Mouse (Mus musculus) stomach, embryonic 14.5 days (tissue): ENCODE data around the gene Hoxa5. TPM values are rescaled to one million over a fixed set of nuclear protein-coding genes. Genes with fewer than 3 reads are reported as not detected.

Experiments
- ATAC-seq: fragments of 200-750 bp; cut with Nextera tagmentation; 2 replicates; pipeline ENCODE4 v1.8.0; 2017; ENCODE audit warnings: low read depth, moderate TSS enrichment; ENCODE audit not compliant: insufficient number of reproducible peaks, insufficient read depth, low FRiP score
- H3K27ac ChIP-seq: fragments of 300-500 bp; sonication (generic); 2 replicates; pipeline ENCODE4 v1.5.1; 2014; ENCODE audit warnings: mild to moderate bottlenecking, low read length, moderate library complexity, mixed read lengths
- H3K27me3 ChIP-seq: fragments of 300-500 bp; sonication (generic); 2 replicates; pipeline ENCODE4 v1.6.1; 2014; ENCODE audit warnings: low read length, control low read depth, mixed read lengths; ENCODE audit not compliant: control insufficient read depth, insufficient read depth
- H3K36me3 ChIP-seq: fragments of 300-500 bp; sonication (generic); 2 replicates; pipeline ENCODE4 v1.6.1; 2014; ENCODE audit warnings: mild to moderate bottlenecking, control low read depth, low read length, moderate library complexity, mixed read lengths; ENCODE audit not compliant: control insufficient read depth, insufficient read depth
- H3K4me1 ChIP-seq: fragments of 300-500 bp; sonication (generic); 2 replicates; pipeline ENCODE4 v1.6.1; 2014; ENCODE audit warnings: low read length, control low read depth, mixed read lengths; ENCODE audit not compliant: control insufficient read depth, insufficient read depth
- H3K4me2 ChIP-seq: fragments of 300-500 bp; sonication (generic); replicated peaks from 2 replicates; pipeline ENCODE4 v1.6.1; 2014; ENCODE audit warnings: low read depth, low read length, control low read depth
- H3K4me3 ChIP-seq: fragments of 300-500 bp; sonication (generic); 2 replicates; pipeline ENCODE4 v1.5.1; 2014; ENCODE audit warnings: low read depth, low read length, control low read depth
- H3K9ac ChIP-seq: fragments of 300-500 bp; sonication (generic); replicated peaks from 2 replicates; pipeline ENCODE4 v1.6.1; 2014; ENCODE audit warnings: low read depth, mild to moderate bottlenecking, control low read depth, low read length, moderate library complexity, mixed read lengths
- H3K9me3 ChIP-seq: fragments of 300-500 bp; sonication (generic); 2 replicates; pipeline ENCODE4 v1.6.1; 2016; ENCODE audit warnings: low read depth, low read length, control low read depth; ENCODE audit not compliant: control insufficient read depth
- WGBS: fragments of 180-500 bp; shearing (Covaris S2); extraction: QIAGEN DNeasy Blood & Tissue Kit; methylation state at CpG from one replicate; pipeline ENCODE4 v1.1.7; 2014; 5-methylcytosine and 5-hydroxymethylcytosine counted together
- polyA plus RNA-seq: library from polyadenylated mRNA; unstranded; fragments of >200 nt; fragmentation: Nextera tagmentation; extraction: Ambion mirVana; gene quantifications from 2 replicates; pipeline ENCODE4 v1.2.1, GENCODE M21; 2014

Hoxa5 gene
- polyA plus RNA-seq, 1 experiment from 2014 or later, result 24.4 TPM

DNA sequence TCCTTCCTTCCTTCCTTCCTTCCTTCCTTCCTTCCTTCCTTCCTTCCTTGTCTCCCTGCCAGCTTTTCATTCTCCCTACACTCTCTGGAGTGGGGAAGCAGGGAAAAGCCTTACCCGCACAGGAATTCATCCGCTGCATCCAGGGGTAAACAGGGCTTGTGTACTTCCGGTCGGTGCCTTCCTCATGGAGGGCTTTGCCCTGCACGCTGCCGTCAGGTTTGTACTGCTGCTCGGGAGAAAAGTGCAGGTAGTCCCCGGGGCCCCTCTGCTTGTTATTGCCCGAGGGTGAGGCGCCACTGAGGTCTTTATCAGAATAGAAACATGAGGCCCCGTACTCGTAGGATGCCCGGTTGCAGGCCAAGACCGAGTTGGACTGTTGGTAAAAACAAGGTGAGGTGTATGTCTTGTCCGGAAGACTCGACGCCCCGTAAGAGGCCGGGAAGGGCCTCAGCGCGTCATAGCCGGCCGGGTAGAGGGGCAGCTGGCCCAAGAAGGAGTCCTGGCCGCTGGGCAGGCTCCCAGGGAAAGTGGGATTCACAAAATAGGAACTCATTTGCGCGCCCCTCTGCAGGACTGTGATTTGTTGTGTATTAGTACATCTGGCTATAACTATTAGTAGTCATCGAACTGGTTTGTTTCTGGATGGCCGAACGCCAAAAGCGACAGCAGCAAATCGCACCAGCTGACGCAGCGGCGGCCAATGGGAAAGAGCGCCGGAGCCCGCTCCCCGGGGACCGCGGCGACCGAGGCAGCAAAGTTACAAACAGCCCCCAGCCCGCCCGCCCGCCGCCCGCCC lies 3.9 kb upstream of the Hoxa5 start, which contains the start of gene Hoxa6:
Gene Hoxa6 (minus strand): TSS at position 651 of the 796 bp plus-strand sequence.
- 4% methylated on average over 47 of the region's 47 CpGs for WGBS
- H3K4me2 ChIP-seq, result peak within 1 kb of the TSS; percentile 78
- H3K27me3 ChIP-seq, result peaks cover 19% of the 10 kb centered on the region
- no peaks in the 10 kb centered on the region for H3K36me3 ChIP-seq
- peak within 1 kb of the TSS; percentile 18 for H3K9ac ChIP-seq
- H3K4me1 ChIP-seq, result peaks cover 3% of the 10 kb centered on the region; the same call in 1 of the 2 replicates
- no peaks in the 10 kb centered on the region for H3K9me3 ChIP-seq
- no peak for ATAC-seq
- peak within 1 kb of the TSS; percentile 90 for H3K4me3 ChIP-seq
- peak within 1 kb of the TSS; percentile 81 for H3K27ac ChIP-seq

DNA sequence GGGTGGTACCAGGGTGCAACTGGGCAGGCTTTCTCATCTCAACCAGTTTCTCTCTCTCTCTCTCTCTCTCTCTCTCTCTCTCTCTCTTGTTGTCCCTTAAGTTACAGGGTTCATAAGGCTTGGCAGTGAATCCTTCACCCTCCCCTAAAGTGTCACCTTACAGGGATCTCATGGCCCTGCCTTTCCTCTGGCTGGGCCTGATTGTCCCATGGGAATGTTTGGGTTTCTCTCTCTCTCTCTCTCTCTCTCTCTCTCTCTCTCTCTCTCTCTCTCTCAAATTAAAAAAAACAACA lies 3.2 kb upstream of the Hoxa5 start:
- H3K4me1 ChIP-seq, result peaks cover 3% of the 10 kb centered on the region; the same call in 1 of the 2 replicates
- peak overlapping the region; percentile 78 for H3K4me2 ChIP-seq
- H3K36me3 ChIP-seq, result no peaks in the 10 kb centered on the region
- peak overlapping the region; percentile 81 for H3K27ac ChIP-seq
- H3K4me3 ChIP-seq, result peak overlapping the region; percentile 90; the same call in 1 of the 2 replicates
- ATAC-seq, result no peak
- peaks cover 18% of the 10 kb centered on the region for H3K27me3 ChIP-seq
- H3K9me3 ChIP-seq, result no peaks in the 10 kb centered on the region
- H3K9ac ChIP-seq, result peak overlapping the region; percentile 37

DNA sequence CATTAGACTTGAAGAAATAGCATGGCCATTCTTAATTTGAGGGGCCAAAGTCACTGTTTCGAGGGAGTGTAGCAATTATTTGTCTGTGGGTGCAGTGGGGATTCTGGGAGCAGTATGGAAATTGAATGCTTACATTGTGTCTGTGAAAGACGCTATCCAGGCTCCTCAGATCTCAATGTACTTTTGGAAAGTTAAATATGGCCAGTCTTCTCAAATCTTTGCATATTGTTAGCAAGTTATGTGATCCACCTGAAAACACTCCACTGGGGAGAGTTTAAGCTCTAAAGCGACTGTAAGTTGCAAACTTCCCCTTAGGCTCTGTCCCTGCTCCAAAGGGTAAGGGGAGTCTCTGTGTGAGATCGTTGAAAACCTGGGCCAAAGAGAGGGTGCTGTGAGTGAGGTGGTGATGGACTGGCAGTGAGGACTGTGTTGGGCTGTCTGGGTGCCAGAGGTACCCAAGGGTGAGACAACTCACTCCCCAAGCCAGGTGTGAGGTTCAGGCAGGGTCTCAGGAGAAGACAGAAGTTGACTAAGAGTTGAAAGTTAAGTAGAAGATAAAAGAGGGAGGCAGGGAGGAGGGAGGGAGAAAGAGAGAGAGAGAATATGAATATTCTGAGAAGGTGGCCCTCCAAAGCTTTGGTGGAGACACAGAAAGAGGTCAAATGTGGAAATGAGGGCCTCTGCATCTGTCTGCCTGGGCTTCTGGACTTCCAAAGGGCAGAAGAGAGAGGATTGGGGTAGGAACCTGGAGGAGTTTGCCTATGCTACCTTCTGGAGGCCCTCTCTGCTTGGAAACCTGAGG lies 2.7 kb upstream of the Hoxa5 start:
- H3K4me3 ChIP-seq, result peak overlapping the region; percentile 90

DNA sequence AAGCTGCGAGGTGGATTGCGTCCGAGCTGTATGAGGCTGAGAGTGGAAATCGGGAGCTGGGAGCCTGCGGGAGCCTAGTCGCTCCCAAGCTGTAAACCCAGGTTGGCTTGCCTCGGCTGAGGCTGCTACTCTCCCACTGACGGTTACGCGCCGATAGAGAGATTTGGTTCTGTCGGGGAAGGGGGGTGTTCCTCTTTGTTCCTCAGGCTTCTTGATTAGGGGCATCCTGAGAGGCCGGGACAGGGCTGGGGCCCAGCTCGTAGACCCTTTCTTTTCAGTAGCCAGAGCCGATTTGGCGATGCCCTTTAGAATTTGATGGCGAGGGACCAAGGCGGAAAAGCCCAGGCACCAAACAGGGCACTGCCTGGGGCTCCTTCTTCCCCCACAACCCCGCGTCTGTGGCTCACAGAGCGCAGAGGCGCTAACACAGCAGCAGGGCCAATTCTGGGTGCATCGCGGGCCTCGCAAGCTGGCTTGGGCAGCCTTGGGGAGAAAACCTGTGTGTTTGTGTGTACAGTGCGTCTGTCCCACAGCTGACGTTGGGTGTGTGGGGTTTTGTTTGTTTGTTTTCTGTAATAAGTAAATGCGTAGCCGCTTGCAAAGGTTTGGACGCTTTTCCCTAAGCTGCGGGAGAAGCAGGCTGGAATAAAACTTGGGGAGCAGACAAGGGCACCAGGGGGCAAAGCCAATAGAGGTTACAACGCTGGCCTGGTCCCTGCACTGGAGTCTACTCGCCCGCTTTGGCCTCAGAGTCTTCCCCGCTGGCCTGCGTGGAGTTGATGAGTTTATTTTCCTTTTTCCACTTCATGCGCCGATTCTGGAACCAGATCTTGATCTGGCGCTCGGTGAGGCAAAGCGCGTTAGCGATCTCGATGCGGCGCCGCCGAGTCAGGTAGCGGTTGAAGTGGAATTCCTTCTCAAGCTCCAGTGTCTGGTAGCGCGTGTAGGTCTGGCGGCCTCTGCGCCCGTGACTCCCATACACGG lies 1.5 kb upstream of the Hoxa5 start:
- peaks cover 5% of the 10 kb centered on the region; the same call in 1 of the 2 replicates for H3K36me3 ChIP-seq
- 8% methylated on average over 55 of the region's 55 CpGs for WGBS
- H3K4me3 ChIP-seq, result peak overlapping the region; percentile 90
- peaks cover 8% of the 10 kb centered on the region; the same call in 1 of the 2 replicates for H3K27me3 ChIP-seq
- no peaks in the 10 kb centered on the region for H3K9me3 ChIP-seq
- ATAC-seq, result no peak
- peak overlapping the region; percentile 81 for H3K27ac ChIP-seq
- H3K4me1 ChIP-seq, result peaks cover 3% of the 10 kb centered on the region; the same call in 1 of the 2 replicates
- peak overlapping the region; percentile 52 for H3K9ac ChIP-seq
- peak overlapping the region; percentile 78 for H3K4me2 ChIP-seq

More for the DNA sequence above, 2.7 kb upstream of the Hoxa5 start:
- Histone ChIP-seq H3K36me3 (peaks cover 5% of the 10 kb centered on the region; the same call in 1 of the 2 replicates), H3K27me3 (peaks cover 15% of the 10 kb centered on the region), H3K27ac (peak overlapping the region; percentile 81), H3K4me2 (peak overlapping the region; percentile 78), H3K9me3 (no peaks in the 10 kb centered on the region), H3K9ac (peak overlapping the region; percentile 52), H3K4me1 (peaks cover 3% of the 10 kb centered on the region; the same call in 1 of the 2 replicates)
- WGBS, result 15% methylated on average over 4 of the region's 4 CpGs
- no peak for ATAC-seq

DNA sequence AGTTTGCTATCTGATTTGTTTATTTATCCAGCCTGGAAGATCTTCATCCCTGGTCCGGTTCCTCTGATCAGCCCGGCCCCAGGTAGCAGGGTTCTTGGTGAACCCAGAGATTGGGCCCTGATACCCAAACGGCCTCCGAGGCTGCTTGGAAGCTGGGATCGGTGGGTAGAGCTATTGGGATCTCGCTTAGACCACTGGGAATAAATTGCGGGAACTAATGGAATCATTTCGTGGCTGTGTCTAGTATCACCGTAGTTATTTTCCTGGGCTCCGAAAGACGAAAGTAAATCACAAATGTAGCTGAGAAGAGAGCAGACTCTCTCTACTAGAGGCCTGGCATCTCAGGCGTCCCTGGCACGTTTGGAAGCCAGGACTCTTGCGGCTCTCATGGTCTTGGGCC lies 834 bp upstream of the Hoxa5 start:
- H3K9me3 ChIP-seq, result no peaks in the 10 kb centered on the region
- 10% methylated on average over 14 of the region's 14 CpGs for WGBS
- peaks cover 5% of the 10 kb centered on the region; the same call in 1 of the 2 replicates for H3K36me3 ChIP-seq
- peak overlapping the region; percentile 90 for H3K4me3 ChIP-seq
- H3K9ac ChIP-seq, result peak overlapping the region; percentile 52
- no peak for ATAC-seq
- peak overlapping the region; percentile 81 for H3K27ac ChIP-seq
- 0 out of 2 replicates have a peak, but pooled peaks cover 6% of the 10 kb centered on the region for H3K27me3 ChIP-seq
- peak overlapping the region; percentile 78 for H3K4me2 ChIP-seq
- H3K4me1 ChIP-seq, result peaks cover 3% of the 10 kb centered on the region; the same call in 1 of the 2 replicates

DNA sequence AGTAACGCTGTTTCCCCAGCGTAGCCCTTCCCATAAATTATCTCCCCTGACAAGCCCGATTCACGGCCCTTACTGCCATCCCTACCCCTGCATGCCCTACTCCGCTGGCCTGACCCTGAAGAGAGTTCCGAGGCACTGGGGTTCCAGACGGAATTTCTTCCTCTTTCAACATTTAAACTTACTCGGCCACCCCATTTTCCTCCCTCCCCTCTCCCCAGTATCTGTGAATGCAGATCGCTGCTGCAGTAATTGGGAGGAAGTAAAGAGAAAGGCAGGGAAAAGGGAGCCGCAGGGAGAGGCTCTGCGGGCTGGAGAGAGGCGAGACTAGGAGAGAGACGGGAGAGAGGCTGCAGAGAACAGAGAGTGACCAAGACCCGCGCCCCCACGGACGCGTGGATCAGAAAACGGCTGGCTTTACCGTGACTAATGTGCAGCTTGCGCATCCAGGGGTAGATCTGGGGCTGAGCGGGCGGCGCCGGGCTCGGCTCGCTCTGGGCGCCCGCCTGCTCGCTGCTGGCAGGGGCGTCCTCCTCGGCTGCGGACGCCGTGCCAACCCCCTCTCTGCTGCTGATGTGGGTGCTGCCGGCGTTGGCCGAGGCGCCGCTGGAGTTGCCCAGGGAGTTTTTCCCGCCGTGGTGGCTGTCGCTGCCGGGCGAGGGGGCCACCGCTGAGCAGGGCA lies 877 bp downstream of the Hoxa5 start:
- Histone ChIP-seq H3K9me3 (no peaks in the 10 kb centered on the region), H3K36me3 (peaks cover 5% of the 10 kb centered on the region; the same call in 1 of the 2 replicates), H3K27me3 (0 out of 2 replicates have a peak, but pooled peaks cover 3% of the 10 kb centered on the region), H3K4me1 (peaks cover 5% of the 10 kb centered on the region; the same call in 1 of the 2 replicates), H3K4me3 (peak overlapping the region; percentile 90), H3K27ac (peak overlapping the region; percentile 87), H3K9ac (peak overlapping the region; percentile 96), H3K4me2 (peak overlapping the region; percentile 78)
- 1% methylated on average over 44 of the region's 46 CpGs for WGBS
- ATAC-seq, result no peak

DNA sequence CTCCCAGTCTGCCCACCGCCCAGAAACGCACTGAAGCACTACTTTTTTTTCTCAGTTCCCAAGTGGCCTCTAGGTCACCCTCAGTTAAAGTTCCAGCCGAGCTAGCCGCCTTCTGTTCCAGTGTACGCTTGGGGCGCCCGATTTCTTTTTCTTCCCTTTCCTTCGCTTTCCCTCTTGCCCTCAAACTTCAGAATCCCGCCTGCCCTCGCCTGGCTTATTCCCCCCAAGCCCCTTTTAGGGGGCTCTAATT lies 1.3 kb downstream of the Hoxa5 start:
- 0 out of 2 replicates have a peak, but pooled peaks cover 3% of the 10 kb centered on the region for H3K27me3 ChIP-seq
- H3K4me1 ChIP-seq, result peaks cover 5% of the 10 kb centered on the region; the same call in 1 of the 2 replicates
- H3K27ac ChIP-seq, result peak overlapping the region; percentile 87
- H3K9ac ChIP-seq, result peak overlapping the region; percentile 96
- peak overlapping the region; percentile 78 for H3K4me2 ChIP-seq
- 3% methylated on average over 10 of the region's 10 CpGs for WGBS
- no peak for ATAC-seq
- H3K9me3 ChIP-seq, result no peaks in the 10 kb centered on the region
- peaks cover 5% of the 10 kb centered on the region; the same call in 1 of the 2 replicates for H3K36me3 ChIP-seq
- H3K4me3 ChIP-seq, result peak overlapping the region; percentile 90
